Mouse (Mus musculus) forebrain, embryonic 15.5 days (tissue): ENCODE measurements around the gene Olfr524. TPM values are rescaled to one million over a fixed set of nuclear protein-coding genes. Genes with fewer than 3 reads are reported as not detected.

Source experiments
- polyA plus RNA-seq: library from polyadenylated mRNA; unstranded; fragments of >200 nt; fragmentation: Nextera tagmentation; extraction: Ambion mirVana; gene quantifications from 2 replicates; pipeline ENCODE4 v1.2.1, GENCODE M21; 2015

Olfr524 gene
- polyA plus RNA-seq, 1 experiment from 2014 or later, result not detected

Other genes with a start within 250 kb of the Olfr524 start
- gene 6430531B16Rik, start 227.2 kb downstream of the Olfr524 start, polyA plus RNA-seq, result 0.64 and 0.99 TPM in 2 replicates
- gene Adam8, start 213.4 kb downstream of the Olfr524 start, polyA plus RNA-seq, result 3.1 and 3.9 TPM in 2 replicates
- gene Zfp511, start 169.6 kb downstream of the Olfr524 start, polyA plus RNA-seq, result 55.8 and 56.6 TPM in 2 replicates
- 69.0 and 69.2 TPM in 2 replicates for gene Tubgcp2, start 169.3 kb downstream of the Olfr524 start, polyA plus RNA-seq
- gene Msx3, start 156.9 kb downstream of the Olfr524 start, polyA plus RNA-seq, result 0.73 TPM in 2 replicates
- 108 and 117 TPM in 2 replicates for gene Caly, start 123.4 kb downstream of the Olfr524 start, polyA plus RNA-seq
- gene Prap1, start 112.6 kb downstream of the Olfr524 start, polyA plus RNA-seq, result not detected in 2 replicates
- gene Fuom, start 103.5 kb downstream of the Olfr524 start, polyA plus RNA-seq, result 18.5 and 18.9 TPM in 2 replicates
- gene Paox, start 90.2 kb downstream of the Olfr524 start, polyA plus RNA-seq, result 7.5 and 8.6 TPM in 2 replicates
- gene Echs1, start 89.5 kb downstream of the Olfr524 start, polyA plus RNA-seq, result 112 and 120 TPM in 2 replicates
- 35.1 and 36.7 TPM in 2 replicates for gene Mtg1, start 68.4 kb downstream of the Olfr524 start, polyA plus RNA-seq
- 15.2 and 15.7 TPM in 2 replicates for gene Sprn, start 51.1 kb downstream of the Olfr524 start, polyA plus RNA-seq
- gene Olfr522, start 41.2 kb downstream of the Olfr524 start, polyA plus RNA-seq, result not detected in 2 replicates
- gene Olfr523, start 32.7 kb downstream of the Olfr524 start, polyA plus RNA-seq, result not detected in 2 replicates
- not detected in 2 replicates for gene Cd163l1, start 12.3 kb upstream of the Olfr524 start, polyA plus RNA-seq
- not detected in 2 replicates for gene 5830411N06Rik, start 41.3 kb upstream of the Olfr524 start, polyA plus RNA-seq
- gene Olfr525, start 114.9 kb upstream of the Olfr524 start, polyA plus RNA-seq, result not detected in 2 replicates
- not detected in 2 replicates for gene Olfr527, start 128.1 kb upstream of the Olfr524 start, polyA plus RNA-seq
- gene Olfr60, start 155.7 kb upstream of the Olfr524 start, polyA plus RNA-seq, result not detected in 2 replicates
- not detected in 2 replicates for gene Olfr530, start 170.4 kb upstream of the Olfr524 start, polyA plus RNA-seq
- gene Olfr531, start 197.0 kb upstream of the Olfr524 start, polyA plus RNA-seq, result not detected in 2 replicates
- gene Olfr532, start 215.7 kb upstream of the Olfr524 start, polyA plus RNA-seq, result not detected in 2 replicates